Mouse (Mus musculus): Measurements from ENCODE around the gene Tab1.

DNA sequence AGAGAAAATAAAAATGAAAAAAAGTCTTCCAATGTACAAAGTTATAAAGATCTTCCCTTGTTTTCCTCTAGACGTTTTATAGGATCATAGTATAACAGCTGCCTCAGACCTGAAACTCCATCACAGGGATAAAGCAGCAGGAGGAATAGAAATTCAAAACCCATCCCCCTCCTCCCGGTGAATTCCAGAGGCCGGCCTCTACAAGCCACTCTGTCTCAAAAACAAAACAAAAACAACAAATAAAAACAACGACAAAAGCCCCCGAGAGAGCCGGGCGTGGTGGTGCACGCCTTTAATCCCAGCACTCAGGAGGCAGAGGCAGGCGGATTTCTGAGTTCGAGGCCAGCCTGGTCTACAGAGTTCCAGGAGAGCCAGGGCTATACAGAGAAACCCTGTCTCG, 42.8 kb upstream of the Tab1 start:
- TF ChIP-seq CTCF (IDR thresholded peaks at IDR 0.05; ENCODE audit: insufficient read depth, low read depth, low read length) (no peak), POLR2A (IDR thresholded peaks at IDR 0.05; ENCODE audit: insufficient read depth, low read depth, low read length) (no peak)

All from olfactory bulb, adult 2 months (tissue).